9 mouse cellular contexts compared by ENCODE assay signal in genomic region chr13:111491046-111491756, GRCm38 (mm10). TPM values are rescaled to one million over a fixed set of nuclear protein-coding genes. Genes with fewer than 3 reads are reported as not detected.
DNase-seq lines count a peak whose midpoint lies in the region; ATAC-seq and TF ChIP-seq lines count a peak whose summit lies in the region.
"Had no signal": no experiment of that assay in that cellular context is flagged by ENCODE, and none has a peak within 500 bp of the region (broad histone marks: within the 10 kb centered on the region; RNA-seq: fewer than 3 reads in every experiment).

No protein-coding gene starts in this region.

- H3K27me3 ChIP-seq in liver, embryonic 11.5 days (replicated peaks; ENCODE audit: control insufficient read depth, insufficient read depth, low read length): peaks cover 11% of the 10 kb centered on the region
- H3K27me3 ChIP-seq in embryonic facial prominence, embryonic 12.5 days: peaks cover 10% of the 10 kb centered on the region
- peaks cover 6% of the 10 kb centered on the region for H3K27me3 ChIP-seq in hindbrain, embryonic 16.5 days (replicated peaks; ENCODE audit: control insufficient read depth, insufficient read depth, low read length)
- H3K27me3 ChIP-seq in myocyte (ENCODE audit: control insufficient read depth, insufficient read depth, insufficient read length): peaks cover 8% of the 10 kb centered on the region

- H3K4me1 ChIP-seq in liver, embryonic 11.5 days (replicated peaks; ENCODE audit: control insufficient read depth, insufficient read depth, low read length): peaks cover 7% of the 10 kb centered on the region; the same call in 1 of the 2 replicates
- peaks cover 7% of the 10 kb centered on the region; the same call in 1 of the 2 replicates for H3K4me1 ChIP-seq in embryonic facial prominence, embryonic 12.5 days
- H3K4me1 ChIP-seq in hindbrain, embryonic 16.5 days (ENCODE audit: control insufficient read depth, insufficient read depth, low read depth, low read length): peaks cover 5% of the 10 kb centered on the region

- no peak for DNase-seq in liver, embryonic 11.5 days (ENCODE audit: low spot score)
- DNase-seq in liver: no peak
- no peak for DNase-seq in right cerebral cortex, postnatal 4 days
- no peak for DNase-seq in kidney, postnatal 4 days
- DNase-seq in adrenal gland, adult 18-20 months (ENCODE audit: low spot score in 2 of 2): no peak

- no peak for TF ChIP-seq POLR2A in myocyte (IDR thresholded peaks at IDR 0.05; ENCODE audit: insufficient read length, low read depth)

- no peak overlapping the region for H3K9ac ChIP-seq in liver, embryonic 11.5 days (ENCODE audit: low read depth, low read length)
- H3K9ac ChIP-seq in embryonic facial prominence, embryonic 12.5 days: no peak overlapping the region
- no peak overlapping the region for H3K9ac ChIP-seq in hindbrain, embryonic 16.5 days (ENCODE audit: low read depth, low read length)

- no peak for ATAC-seq in liver, embryonic 11.5 days (replicated peaks; ENCODE audit: low FRiP score)
- no peak for ATAC-seq in embryonic facial prominence, embryonic 12.5 days (ENCODE audit: insufficient number of reproducible peaks, insufficient read depth, low FRiP score, low TSS enrichment)
- no peak for ATAC-seq in hindbrain, embryonic 16.5 days

- no peaks in the 10 kb centered on the region for H3K9me3 ChIP-seq in liver, embryonic 11.5 days (ENCODE audit: control insufficient read depth, low read length)
- H3K9me3 ChIP-seq in embryonic facial prominence, embryonic 12.5 days: no peaks in the 10 kb centered on the region
- no peaks in the 10 kb centered on the region for H3K9me3 ChIP-seq in hindbrain, embryonic 16.5 days (ENCODE audit: control insufficient read depth, low read length)

- peaks cover 28% of the 10 kb centered on the region for H3K79me2 ChIP-seq in myocyte (ENCODE audit: control insufficient read depth, insufficient read depth)

- no peak overlapping the region for H3K27ac ChIP-seq in liver, embryonic 11.5 days (ENCODE audit: low read depth, low read length)
- H3K27ac ChIP-seq in embryonic facial prominence, embryonic 12.5 days: no peak overlapping the region
- no peak overlapping the region for H3K27ac ChIP-seq in hindbrain, embryonic 16.5 days (ENCODE audit: low read depth, low read length)

- H3K4me2 ChIP-seq in liver, embryonic 11.5 days: peak overlapping the region; percentile 88
- peak overlapping the region; percentile 67 for H3K4me2 ChIP-seq in embryonic facial prominence, embryonic 12.5 days (replicated peaks)
- peak overlapping the region; percentile 76 for H3K4me2 ChIP-seq in hindbrain, embryonic 16.5 days (ENCODE audit: low read length)
- peak overlapping the region; percentile 87 for H3K4me2 ChIP-seq in myocyte (ENCODE audit: low read depth)

- H3K36me3 ChIP-seq in liver, embryonic 11.5 days (ENCODE audit: control insufficient read depth, insufficient read depth, low read length): no peaks in the 10 kb centered on the region
- H3K36me3 ChIP-seq in embryonic facial prominence, embryonic 12.5 days: no peaks in the 10 kb centered on the region
- H3K36me3 ChIP-seq in hindbrain, embryonic 16.5 days (ENCODE audit: control insufficient read depth, insufficient read depth, low read length): no peaks in the 10 kb centered on the region
- H3K36me3 ChIP-seq in myocyte (ENCODE audit: control insufficient read depth, insufficient read depth): no peaks in the 10 kb centered on the region

- H3K4me3 ChIP-seq in liver, embryonic 11.5 days (ENCODE audit: low read depth, low read length): peak overlapping the region; percentile 97
- peak overlapping the region; percentile 93; the same call in 1 of the 2 replicates for H3K4me3 ChIP-seq in embryonic facial prominence, embryonic 12.5 days
- peak overlapping the region; percentile 93 for H3K4me3 ChIP-seq in hindbrain, embryonic 16.5 days (ENCODE audit: low read length)
- peak overlapping the region; percentile 77 for H3K4me3 ChIP-seq in myocyte

- WGBS in liver, embryonic 11.5 days: 27% methylated on average over 13 of the region's 13 CpGs
- 15% methylated on average over 13 of the region's 13 CpGs for WGBS in embryonic facial prominence, embryonic 12.5 days
- 26% methylated on average over 13 of the region's 13 CpGs for WGBS in hindbrain, embryonic 16.5 days

- no peak overlapping the region for H3ac ChIP-seq in myocyte (ENCODE audit: control insufficient read depth, insufficient read length)

TF ChIP-seq in myocyte, 11 proteins besides CTCF, POLR2A, EP300 and RAD21:
- TF ChIP-seq MYOG (IDR thresholded peaks at IDR 0.05; ENCODE audit: control insufficient read depth in 1 of 3, insufficient read depth in 1 of 3, insufficient read length in 2 of 3, low read depth in 2 of 3) (no peak), MYOD1 (IDR thresholded peaks at IDR 0.05; ENCODE audit: control insufficient read depth in 1 of 3, insufficient read length in 2 of 3, low read depth in 2 of 3) (no peak), REST (IDR thresholded peaks at IDR 0.05; ENCODE audit: insufficient read depth, insufficient read length) (no peak), USF1 (IDR thresholded peaks at IDR 0.05; ENCODE audit: low read depth) (no peak), TCF12 (IDR thresholded peaks at IDR 0.05; ENCODE audit: insufficient read depth, poor library complexity, severe bottlenecking) (no peak), CEBPB (IDR thresholded peaks at IDR 0.05; ENCODE audit: insufficient read depth, poor library complexity, severe bottlenecking) (no peak), TCF3 (IDR thresholded peaks at IDR 0.05; ENCODE audit: insufficient read length, low read depth) (no peak), E2F4 (IDR thresholded peaks at IDR 0.05; ENCODE audit: insufficient read depth) (no peak), SRF (IDR thresholded peaks at IDR 0.05; ENCODE audit: control insufficient read depth, insufficient read length, low read depth) (no peak), MAX (IDR thresholded peaks at IDR 0.05; ENCODE audit: low read depth) (no peak), POLR2AphosphoS2 (IDR thresholded peaks at IDR 0.05; ENCODE audit: insufficient read length, low read depth) (no peak)

RNA-seq across cellular contexts. Expression of gene Gpbp1, which starts 1.3 kb away (rescaled TPM):
- 76.1 and 79.0 TPM in 2 replicates for polyA plus RNA-seq in liver, embryonic 11.5 days (2014; fragmentation: Nextera tagmentation; extraction: Ambion mirVana)
- polyA plus RNA-seq in embryonic facial prominence, embryonic 12.5 days (2016; fragmentation: Nextera tagmentation; extraction: Ambion mirVana): 110 and 113 TPM in 2 replicates
- polyA plus RNA-seq in hindbrain, embryonic 16.5 days (2015; fragmentation: Nextera tagmentation; extraction: Ambion mirVana): 80.5 and 83.0 TPM in 2 replicates
- 20.3 TPM for polyA plus RNA-seq in myocyte (2012; fragmentation: generic; extraction: Trizol)
- total RNA-seq in adrenal gland, adult 18-20 months (2021): 10 to 100 TPM; 93.7 to 98.4 TPM

RNA-seq across cellular contexts. Expression of gene Gm49496, which starts 58.5 kb away (rescaled TPM):
- not detected in 2 replicates for polyA plus RNA-seq in liver, embryonic 11.5 days (2014; fragmentation: Nextera tagmentation; extraction: Ambion mirVana)
- not detected in 2 replicates for polyA plus RNA-seq in embryonic facial prominence, embryonic 12.5 days (2016; fragmentation: Nextera tagmentation; extraction: Ambion mirVana)
- not detected in 2 replicates for polyA plus RNA-seq in hindbrain, embryonic 16.5 days (2015; fragmentation: Nextera tagmentation; extraction: Ambion mirVana)
- not detected for polyA plus RNA-seq in myocyte (2012; fragmentation: generic; extraction: Trizol)
- not detected for total RNA-seq in adrenal gland, adult 18-20 months (2021)
- total RNA-seq: monocyte, adult 5-6 weeks had no signal
